Mouse (Mus musculus): ENCODE measurements at regions not wholly inside any gene's neighbourhood (a gene's known extent, or its start where the extent isn't known, plus 50 kb on each side); places are given as distances from the start of the nearest gene placed in this dataset.

- no peak for DNase-seq
These were observed 110.2 kb downstream of the Chst1 start for GRCm38 (mm10) chr2:92709668-92710067.

GRCm38 (mm10) chr2:92711122-92711777 lies 111.7 kb downstream of the Chst1 start:
- no peak for DNase-seq

GRCm38 (mm10) chr2:92712266-92713144 lies 113.0 kb downstream of the Chst1 start:
- peak; percentile 75 to 77 for DNase-seq

GRCm38 (mm10) chr2:92717706-92718105 lies 118.2 kb downstream of the Chst1 start:
- DNase-seq: no peak

- no peak for DNase-seq
These were observed 122.4 kb downstream of the Chst1 start for GRCm38 (mm10) chr2:92721951-92722350.

- DNase-seq: no peak
These were observed 124.2 kb downstream of the Chst1 start for GRCm38 (mm10) chr2:92723618-92724263.

- DNase-seq: no peak
These were observed 127.1 kb downstream of the Chst1 start for GRCm38 (mm10) chr2:92726640-92727039.

- DNase-seq: no peak
These were observed 127.7 kb downstream of the Chst1 start for GRCm38 (mm10) chr2:92727241-92727640.

GRCm38 (mm10) chr2:92728388-92728787 lies 128.9 kb downstream of the Chst1 start:
- peak; percentile 59 to 72 for DNase-seq

GRCm38 (mm10) chr2:92730371-92730770 lies 130.9 kb downstream of the Chst1 start:
- DNase-seq: peak; percentile 32 to 35

- DNase-seq: no peak
These were observed 133.9 kb downstream of the Chst1 start for GRCm38 (mm10) chr2:92733403-92733802.

- DNase-seq: peak; percentile 54
These were observed 136.3 kb downstream of the Chst1 start for GRCm38 (mm10) chr2:92735784-92736183.

GRCm38 (mm10) chr2:92737301-92737700 lies 137.8 kb downstream of the Chst1 start:
- no peak for DNase-seq

- no peak for DNase-seq
These were observed 140.1 kb downstream of the Chst1 start for GRCm38 (mm10) chr2:92739576-92739975.

GRCm38 (mm10) chr2:92740776-92741295 lies 141.3 kb downstream of the Chst1 start:
- no peak for DNase-seq

- no peak for DNase-seq
These were observed 142.5 kb downstream of the Chst1 start for GRCm38 (mm10) chr2:92742025-92742424.

GRCm38 (mm10) chr2:92742671-92743070 lies 143.2 kb downstream of the Chst1 start:
- DNase-seq: no peak

- DNase-seq: no peak
These were observed 143.6 kb downstream of the Chst1 start for GRCm38 (mm10) chr2:92743152-92743551.

GRCm38 (mm10) chr2:92743911-92744310 lies 144.4 kb downstream of the Chst1 start:
- no peak for DNase-seq

GRCm38 (mm10) chr2:92747406-92747805 lies 147.9 kb downstream of the Chst1 start:
- DNase-seq: no peak

- DNase-seq: no peak
These were observed 150.6 kb downstream of the Chst1 start for GRCm38 (mm10) chr2:92750116-92750515.

- no peak for DNase-seq
These were observed 151.2 kb downstream of the Chst1 start for GRCm38 (mm10) chr2:92750672-92751071.

- no peak for DNase-seq
These were observed 151.7 kb downstream of the Chst1 start for GRCm38 (mm10) chr2:92751256-92751655.

All from cerebellum, postnatal 14 days (tissue).